Mouse (Mus musculus): ENCODE data around the gene Sidt1. TPM values are rescaled to one million over a fixed set of nuclear protein-coding genes. Genes with fewer than 3 reads are reported as not detected.
"Not testable (repeated sequence)": the region's sequence is repeated elsewhere in the genome, so short reads cannot be mapped to it uniquely, and the experiment has no call there.

The Sidt1 gene
- total RNA-seq, 2 experiments from 2014 or later = 0.09 to 0.34 TPM

DNA sequence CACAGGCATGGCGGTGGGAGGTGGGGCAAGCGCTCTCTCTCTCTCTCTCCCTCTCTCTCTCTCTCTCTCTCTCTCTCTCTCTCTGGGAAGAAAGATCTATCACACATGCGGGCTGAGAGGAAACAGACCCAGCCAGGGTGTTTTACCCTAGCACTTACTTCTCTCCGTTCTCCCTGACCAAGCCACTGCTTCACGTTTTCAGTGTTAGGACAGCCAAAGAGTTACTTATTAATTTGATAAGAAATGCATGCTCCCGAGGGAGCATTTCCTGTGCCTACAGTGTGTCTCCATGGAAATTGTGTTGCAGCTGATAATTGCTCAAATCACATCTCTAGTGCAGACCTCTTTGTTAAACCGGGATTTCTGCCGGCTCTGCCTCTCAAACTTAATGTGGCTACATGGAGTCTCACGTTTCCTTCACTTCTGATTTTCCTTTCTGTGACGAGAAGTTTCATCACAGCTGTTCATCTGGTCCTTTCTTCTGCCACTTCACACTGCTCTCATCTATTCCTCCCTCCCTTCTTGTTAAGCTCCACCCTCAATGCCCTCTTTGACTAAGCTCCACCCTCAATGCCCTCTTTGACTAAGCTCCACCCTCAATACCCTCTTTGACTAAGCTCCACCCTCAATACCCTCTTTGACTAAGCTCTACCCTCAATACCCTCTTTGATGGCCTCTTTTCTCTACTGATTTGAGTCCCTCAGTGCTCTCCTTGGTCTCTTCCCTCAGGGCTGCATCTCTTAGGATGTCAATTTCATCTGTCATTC, 30.7 kb downstream of the Sidt1 start:
- no peak for DNase-seq

- DNase-seq = no peak
These were observed 33.4 kb downstream of the Sidt1 start for GRCm38 (mm10) chr16:44299438-44300093.

- DNase-seq = no peak
These were observed 39.0 kb downstream of the Sidt1 start for GRCm38 (mm10) chr16:44293960-44294359.

- DNase-seq = not testable (repeated sequence)
These were observed 40.3 kb downstream of the Sidt1 start for GRCm38 (mm10) chr16:44292681-44293080.

GRCm38 (mm10) chr16:44289004-44289648, 43.9 kb downstream of the Sidt1 start:
- DNase-seq = no peak

- DNase-seq = no peak
These were observed 45.5 kb downstream of the Sidt1 start for GRCm38 (mm10) chr16:44287356-44287950.

DNA sequence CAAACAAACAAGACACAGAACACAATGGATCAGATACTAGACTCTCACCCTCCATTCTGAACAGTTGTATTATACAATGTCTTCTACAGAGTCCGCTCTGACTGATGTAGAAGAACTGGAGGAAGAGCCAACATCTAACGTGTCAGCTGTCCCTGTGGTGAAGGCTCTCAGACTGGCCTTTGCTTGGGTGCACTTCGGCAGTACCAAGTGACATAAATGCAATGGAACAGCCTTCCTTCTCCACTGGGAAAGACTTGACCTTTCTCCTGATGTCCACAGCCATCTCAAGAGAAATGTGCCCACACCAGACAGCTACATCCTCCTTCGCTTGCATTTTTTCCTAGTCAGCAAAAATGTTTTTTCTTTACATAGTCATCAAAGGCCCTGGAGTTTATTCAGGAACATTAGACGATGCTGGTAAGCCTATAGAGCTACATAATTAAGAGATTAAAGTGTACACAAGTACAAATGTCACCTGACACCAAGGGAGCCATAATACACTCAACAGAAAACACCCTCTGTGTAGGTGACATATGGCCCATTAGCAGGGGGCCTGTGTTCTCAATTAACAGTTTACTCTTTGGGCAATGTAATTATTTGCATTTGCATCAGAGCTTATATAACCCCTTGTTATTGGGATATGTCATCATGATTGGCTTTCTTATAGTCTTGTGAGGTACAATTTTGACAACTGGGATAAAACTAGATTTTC, 50.2 kb downstream of the Sidt1 start:
- no peak for DNase-seq

DNA sequence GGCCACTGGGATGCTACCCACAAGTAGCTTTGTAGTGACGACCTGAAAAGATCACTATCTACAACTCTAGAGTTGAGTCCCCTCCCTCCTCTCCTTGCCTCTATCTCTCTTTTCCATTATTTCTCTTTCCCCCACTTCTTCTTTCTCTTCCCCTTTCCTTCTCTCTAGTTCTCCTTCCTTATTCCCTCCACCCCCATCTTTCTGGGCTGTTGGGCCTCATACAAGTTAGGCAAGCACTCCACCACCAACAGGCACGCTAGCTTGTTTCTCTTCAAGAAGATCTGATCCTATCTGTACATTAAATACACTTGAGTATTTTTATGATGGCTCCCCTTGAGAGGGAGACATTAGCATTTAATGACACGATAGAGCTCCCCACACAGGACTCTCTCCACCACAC, 51.0 kb downstream of the Sidt1 start:
- DNase-seq = no peak

GRCm38 (mm10) chr16:44280806-44281205, 52.2 kb downstream of the Sidt1 start:
- no peak for DNase-seq

- DNase-seq = no peak
These were observed 55.8 kb downstream of the Sidt1 start for GRCm38 (mm10) chr16:44277212-44277611.

- DNase-seq = no peak
These were observed 61.5 kb downstream of the Sidt1 start for GRCm38 (mm10) chr16:44271371-44272038.

DNA sequence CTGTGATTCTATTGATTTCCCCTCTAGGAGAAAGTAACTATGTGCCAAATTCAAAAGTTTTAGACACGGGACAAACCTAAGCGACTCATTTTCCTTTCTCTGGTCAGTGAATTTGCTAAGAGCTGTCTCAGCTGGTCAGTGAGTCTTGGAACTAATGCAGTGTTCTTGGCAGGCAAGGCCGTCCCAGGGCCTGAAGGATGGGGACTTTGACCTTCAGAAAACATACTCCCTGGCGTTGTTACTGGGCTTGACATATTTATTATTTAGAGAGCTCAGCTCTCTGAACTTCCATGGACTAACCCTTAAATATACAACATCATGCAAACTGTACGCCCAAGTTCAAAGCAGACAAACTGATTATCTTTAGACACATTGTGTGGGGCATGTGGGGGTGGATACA, 62.4 kb downstream of the Sidt1 start:
- DNase-seq = peak; percentile 23

- no peak for DNase-seq
These were observed 63.4 kb downstream of the Sidt1 start for GRCm38 (mm10) chr16:44269578-44269977.

- DNase-seq = no peak
These were observed 64.3 kb downstream of the Sidt1 start for GRCm38 (mm10) chr16:44268541-44269215.

DNA sequence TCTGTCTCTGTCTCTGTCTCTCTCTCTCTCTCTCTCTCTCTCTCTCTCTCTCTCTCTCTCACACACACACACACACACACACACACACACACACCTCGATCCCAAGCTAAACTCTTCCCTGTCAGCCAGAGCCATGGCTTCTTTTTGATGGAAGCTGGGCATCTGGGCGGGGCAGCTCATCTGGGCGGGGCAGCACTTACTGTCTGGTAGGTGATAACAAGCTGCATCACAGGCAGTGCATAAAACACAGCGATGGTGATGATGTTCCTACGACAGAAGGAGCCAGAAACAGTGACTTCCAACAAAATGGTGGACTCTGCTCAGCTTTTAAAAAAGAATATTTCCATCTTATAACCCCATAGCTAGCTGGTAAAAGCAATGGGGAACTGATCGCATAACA, 67.4 kb downstream of the Sidt1 start:
- no peak for DNase-seq

GRCm38 (mm10) chr16:44264916-44265315, 68.1 kb downstream of the Sidt1 start:
- DNase-seq = no peak

DNA sequence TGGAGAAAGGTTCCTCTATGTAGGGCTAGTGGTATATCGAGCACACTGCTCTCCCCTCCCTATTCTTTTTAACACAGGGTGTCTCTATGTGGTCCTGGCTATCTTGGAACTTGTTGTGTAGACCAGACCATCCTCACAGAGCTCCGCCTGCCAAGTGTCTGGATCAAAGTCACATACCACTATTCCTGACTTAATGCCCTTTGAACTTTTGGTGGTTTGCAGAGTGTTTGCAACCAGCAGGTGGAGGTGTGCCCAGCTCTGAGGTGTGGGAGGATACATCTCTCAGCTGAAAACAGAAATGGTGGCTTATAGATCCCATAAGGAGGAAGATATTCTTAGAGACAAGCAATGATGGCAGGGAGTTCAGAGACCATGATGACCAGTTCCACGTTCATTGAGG, 75.5 kb downstream of the Sidt1 start:
- no peak for DNase-seq

DNA sequence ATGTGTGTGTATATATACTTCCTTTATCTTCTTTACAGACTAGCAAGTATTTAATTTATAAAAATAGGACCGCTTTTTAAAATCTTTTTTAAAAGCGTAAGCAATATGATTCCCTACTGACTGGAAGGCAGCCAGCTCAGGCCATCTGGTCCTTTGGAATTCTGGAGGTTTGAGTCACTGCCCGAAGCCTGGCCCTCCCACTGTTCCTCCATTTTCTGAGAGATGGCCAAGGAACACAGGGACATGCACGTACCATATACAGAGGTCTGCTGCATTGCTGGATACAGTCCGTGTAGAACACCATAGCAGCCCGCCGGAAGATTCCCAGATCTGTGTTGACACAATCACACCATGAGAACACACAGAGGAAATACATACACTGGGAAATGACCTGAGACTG, 78.3 kb downstream of the Sidt1 start:
- peak; percentile 69 for DNase-seq

DNA sequence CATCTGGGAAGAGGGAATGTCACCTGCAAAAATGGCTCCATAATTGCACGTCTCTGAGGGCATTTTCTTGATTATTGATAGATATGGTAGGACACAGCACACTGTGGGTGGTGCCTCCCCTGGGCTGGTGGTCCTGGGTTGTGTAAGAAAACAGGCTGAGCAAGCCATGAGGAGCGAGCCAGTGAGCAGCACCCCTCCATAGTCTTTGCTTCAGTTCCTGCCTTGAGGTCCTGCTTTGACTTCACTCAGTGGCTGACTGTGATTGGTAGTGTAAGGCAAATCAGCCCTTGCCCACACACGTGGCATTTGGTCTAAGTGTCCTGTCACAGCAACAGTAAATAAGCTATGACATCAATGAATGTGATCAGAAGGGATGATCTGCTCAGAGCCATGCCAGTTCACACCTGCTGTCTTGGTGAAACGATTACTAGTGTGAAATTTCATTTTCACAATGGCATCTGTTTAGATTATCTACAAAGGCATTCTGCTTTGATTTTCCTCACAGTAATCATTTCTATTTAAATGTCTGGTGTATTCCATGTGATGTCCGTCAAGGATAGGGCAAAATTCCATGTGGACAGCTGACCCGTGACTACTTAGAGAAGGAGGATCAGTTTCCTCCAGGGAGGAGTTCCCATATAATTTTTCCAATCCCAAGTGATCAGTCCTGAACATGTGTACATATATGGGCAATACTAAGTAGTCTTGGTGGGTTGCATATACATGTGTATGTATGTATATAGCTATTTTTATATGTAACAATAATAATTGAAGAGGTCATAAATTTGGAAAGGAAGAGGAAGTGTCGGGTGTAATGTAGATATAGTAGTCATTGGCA, 79.0 kb downstream of the Sidt1 start:
- DNase-seq = no peak

DNA sequence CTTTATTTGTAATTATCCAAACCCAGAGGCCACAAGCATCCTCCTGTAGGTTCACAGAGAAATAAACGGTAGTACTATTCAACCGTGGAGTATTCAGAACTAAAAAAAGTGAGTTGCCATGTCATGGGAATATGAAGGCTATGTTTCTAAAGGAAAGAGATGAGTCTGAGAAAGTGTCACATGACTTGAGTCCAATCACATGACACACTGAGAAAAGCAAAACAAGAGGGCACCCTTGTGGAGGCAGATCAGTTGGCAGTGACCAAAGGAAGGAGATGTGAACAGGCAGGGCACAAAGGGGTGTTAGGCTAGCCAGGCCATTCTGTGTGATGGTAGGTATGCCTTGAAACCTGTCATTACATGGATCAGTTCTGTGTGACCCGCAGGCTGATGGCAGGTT, 80.3 kb downstream of the Sidt1 start:
- DNase-seq = no peak

All from gastrocnemius, postnatal 10 days (tissue).